Mouse (Mus musculus): ENCODE measurements around the gene Mnat1.
A peak's percentile ranks its signal among the peaks of the same experiment; 100 is the strongest.
"Not testable (repeated sequence)": the region's sequence is repeated elsewhere in the genome, so short reads cannot be mapped to it uniquely, and the experiment has no call there.

Gene Mnat1

DNA sequence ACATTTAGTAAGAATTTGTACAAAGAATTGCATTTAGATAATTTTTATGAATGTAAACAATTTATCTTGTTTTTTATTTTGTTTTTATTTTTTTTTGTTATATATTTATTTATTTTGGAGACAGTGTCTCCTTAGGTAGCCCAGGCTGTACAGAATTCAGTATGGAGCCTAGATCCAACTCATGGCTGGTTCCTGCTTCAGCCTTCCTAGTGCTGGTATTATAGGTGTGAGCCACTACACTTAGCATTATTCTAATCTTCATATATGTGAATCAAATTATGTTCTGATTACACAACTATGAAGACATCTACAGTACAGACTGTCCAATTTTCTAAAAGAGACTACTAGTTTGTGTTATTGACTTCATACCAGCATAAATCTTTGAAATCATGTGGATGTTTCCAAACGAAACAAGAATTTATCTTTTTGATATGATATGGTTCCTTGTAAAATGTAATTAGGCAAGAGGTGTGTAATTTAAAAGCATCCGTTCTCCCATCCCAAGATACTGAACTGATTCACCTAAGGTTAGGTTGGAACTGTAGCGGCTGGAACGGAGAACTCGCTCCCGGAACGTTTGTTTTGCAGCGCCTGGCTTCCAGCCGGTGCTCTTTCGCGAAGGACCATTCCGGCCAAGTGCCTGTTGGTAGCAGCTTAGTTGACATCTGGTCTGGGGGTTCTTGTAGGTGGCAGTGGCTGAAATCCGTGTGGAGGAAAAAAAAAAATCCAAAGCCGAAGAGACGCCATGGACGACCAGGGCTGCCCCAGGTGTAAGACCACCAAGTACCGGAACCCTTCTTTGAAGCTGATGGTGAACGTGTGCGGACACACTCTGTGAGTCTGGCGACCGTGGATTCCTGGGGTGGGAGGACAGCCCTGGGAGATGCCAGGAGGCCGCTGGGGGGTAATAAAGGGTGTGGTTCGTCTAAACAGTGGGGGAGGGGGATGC lies at the start of gene Mnat1:
Mnat1 (plus strand) TSS at position 625 of the 949 bp plus-strand sequence.
- DNase-seq: peak; percentile 81

DNA sequence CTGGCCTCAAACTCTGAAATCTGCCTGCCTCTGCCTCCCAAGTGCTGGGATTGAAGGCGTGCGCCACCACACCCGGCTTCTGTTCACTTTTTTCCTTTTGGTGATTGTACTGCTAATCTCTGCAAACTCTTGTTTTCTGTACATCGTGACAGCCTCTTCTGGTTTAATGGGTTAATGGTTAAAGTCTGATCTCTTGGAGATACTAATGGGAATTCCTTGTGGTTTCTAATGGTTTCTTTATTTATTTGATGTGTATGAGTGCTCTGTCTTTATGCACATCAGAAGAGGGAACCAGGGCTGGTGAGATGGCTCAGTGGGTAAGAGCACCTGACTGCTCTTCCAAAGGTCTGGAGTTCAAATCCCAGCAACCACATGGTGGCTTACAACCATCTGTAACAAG lies 41.7 kb upstream of the Mnat1 start:
- not testable (repeated sequence) for DNase-seq

DNA sequence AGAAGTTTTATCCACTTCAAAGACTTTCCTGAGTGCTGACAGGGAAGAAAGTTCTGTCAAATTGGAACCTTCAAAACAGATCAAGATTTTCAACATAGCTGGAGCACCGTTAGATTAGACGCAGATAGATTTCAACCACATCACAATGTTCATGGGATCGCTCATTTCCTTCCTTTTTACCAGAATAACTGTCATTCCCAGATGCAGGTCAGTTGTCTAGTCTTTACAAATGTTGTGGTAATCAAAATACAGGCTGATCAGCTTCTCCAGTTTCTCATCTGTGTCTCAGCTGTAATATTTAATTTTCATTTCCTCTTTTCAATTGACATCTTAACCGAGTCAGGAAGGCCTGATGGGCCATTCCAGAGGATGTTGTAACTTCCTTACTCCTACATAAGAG lies 39.7 kb upstream of the Mnat1 start:
- DNase-seq: no peak

DNA sequence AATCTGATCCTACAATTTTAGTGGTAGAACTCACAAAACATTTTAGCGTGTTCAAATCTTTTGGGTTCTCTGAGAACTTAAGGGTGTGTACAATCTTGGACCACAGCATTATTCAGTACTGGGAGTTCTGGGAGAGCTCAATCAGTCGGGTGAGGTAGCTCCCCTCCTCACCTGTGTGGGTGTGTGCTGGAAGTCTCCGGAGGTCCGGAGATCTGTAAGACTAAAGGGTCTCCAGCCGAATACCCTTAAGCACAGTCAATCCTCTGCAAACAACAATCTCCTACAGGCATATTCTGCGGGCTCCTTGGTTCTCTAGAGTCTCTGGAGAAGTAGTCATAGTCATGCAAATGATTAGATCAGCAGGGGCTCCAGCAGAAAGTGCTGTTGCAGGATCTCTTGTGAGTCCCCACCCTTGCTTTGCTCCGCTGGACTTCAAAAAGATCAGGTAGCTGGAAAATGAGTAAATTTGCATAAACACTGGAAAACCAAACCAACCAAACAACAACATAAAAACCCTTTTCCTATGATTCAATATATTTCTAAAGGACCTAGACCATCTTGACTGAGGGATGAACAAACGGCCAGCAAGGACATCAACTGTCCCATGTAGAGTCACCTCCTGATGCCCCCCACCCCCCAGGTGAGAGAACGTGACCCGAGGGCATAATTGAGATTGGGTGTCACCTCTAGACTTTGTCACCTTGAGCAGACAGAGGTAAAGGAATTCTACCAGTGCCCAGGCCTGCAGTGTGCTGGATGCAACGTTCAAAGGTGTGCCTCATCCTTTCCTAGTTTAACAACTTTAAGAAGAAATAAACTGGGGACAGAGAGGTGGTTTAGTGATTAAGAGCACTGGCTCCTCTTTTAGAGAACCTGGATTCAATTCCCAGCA lies 37.5 kb upstream of the Mnat1 start:
- DNase-seq: no peak

GRCm38 (mm10) chr12:73087086-73087485 lies 36.4 kb upstream of the Mnat1 start:
- DNase-seq: no peak

DNA sequence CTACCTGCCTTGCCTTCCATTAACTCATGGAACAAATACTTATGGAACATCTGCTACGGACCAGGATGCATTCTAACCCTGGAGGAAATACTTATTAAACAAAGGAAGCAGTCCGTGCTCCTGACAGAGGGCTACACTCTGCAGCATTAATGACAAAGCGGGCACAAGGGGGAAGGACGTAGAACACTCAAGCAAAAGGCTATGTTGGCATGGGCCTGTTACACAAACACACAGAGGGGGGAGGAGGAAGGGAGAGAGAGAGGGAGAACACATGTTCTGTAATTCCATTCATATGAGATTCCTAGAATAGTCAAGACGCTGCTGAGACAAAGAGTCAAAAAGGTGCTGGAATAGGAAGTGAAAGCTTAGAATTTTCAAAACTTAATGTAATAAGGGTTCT lies 35.0 kb upstream of the Mnat1 start:
- no peak for DNase-seq

- no peak for DNase-seq
Measured at GRCm38 (mm10) chr12:73088911-73089310, 34.6 kb upstream of the Mnat1 start.

DNA sequence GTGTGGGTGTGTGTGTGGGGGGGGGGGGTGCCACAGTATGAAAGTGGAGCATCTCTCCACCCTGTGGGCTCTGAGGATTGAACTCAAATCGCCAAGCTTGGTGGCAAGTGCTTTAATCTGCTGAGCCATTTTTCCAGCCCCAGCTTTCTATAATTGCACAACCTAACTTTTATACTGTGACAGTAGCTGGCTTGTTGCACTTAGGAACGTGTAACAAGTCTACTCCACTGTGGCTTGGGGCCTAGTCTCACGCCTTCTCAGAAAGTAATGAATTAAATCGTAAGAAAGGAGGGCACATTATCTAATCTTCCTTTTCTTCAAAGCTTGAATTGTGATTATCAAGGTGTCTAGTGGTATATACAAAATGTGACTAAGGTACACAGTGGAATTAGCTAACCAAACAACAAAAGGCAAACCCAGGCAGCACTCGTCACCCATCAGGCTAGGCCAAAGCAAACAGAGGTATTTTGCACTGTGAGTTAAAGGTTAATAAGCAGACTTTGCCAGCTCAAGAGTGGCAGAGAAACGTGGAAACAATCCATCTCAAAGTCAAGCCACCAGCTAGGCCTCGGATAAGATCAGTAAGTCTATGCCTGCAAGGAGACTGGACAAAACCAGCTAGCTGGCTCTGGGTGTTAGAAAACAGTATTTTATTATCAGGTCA lies 32.7 kb upstream of the Mnat1 start:
- no peak for DNase-seq

DNA sequence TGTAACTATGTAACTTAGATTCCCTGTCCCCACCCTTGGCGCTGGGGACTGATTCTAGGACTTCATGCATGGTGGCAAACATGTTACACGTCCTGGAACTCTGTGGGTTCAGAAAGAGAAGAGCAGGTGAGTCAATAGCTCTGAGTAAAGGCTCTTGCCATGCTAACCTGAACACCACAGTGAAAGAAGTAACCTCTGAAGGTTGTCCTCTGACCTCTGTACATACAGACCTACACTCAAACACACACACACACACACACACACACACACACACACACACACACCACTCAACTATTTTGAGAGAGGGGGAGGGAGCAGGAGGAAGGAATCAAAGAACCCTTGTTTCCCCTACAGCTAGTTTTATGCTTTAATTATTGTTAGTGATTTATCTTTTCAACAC lies 29.3 kb upstream of the Mnat1 start:
- DNase-seq: no peak

- DNase-seq: no peak
Measured at GRCm38 (mm10) chr12:73094605-73095004, 28.9 kb upstream of the Mnat1 start.

GRCm38 (mm10) chr12:73096177-73096576 lies 27.3 kb upstream of the Mnat1 start:
- not testable (repeated sequence) for DNase-seq

GRCm38 (mm10) chr12:73098593-73098992 lies 24.9 kb upstream of the Mnat1 start:
- no peak for DNase-seq

DNA sequence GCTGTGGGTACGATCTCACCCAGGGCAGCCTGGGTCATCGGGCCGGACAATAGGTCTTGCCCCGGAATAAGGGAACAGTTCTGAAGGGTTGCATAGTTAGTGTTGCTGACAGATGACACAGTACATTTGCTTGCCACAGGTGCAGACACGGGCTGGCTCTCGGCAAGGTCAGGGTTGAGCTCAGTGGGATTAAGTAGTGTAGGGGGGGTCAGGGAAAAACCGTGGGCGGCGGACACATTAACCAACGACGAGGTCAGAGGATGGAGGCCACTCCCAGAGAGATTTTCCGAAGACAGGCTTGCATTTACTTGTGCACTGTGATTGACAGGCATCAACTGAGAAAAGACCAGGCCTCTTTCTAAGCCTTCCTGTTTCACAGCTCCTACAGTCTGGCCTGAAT lies 19.8 kb upstream of the Mnat1 start:
- no peak for DNase-seq

DNA sequence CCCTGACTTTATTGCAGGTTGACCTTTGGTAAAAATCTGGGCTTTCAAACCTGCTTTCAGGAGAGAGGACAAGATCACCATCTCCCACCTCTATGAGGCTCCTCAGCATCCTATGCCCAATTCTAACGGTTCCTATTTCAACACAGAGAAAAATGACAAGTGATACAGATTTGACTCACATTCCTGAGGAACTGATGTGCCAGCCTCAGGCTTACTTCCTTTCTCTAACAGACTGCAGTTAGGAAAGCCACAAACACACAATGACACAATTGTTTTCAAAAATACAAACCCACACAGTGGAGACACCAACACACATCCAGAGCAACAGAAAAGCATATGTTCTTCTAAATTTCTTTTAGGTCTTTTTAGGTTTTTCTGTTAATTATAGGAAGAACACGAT lies 15.7 kb upstream of the Mnat1 start:
- no peak for DNase-seq

DNA sequence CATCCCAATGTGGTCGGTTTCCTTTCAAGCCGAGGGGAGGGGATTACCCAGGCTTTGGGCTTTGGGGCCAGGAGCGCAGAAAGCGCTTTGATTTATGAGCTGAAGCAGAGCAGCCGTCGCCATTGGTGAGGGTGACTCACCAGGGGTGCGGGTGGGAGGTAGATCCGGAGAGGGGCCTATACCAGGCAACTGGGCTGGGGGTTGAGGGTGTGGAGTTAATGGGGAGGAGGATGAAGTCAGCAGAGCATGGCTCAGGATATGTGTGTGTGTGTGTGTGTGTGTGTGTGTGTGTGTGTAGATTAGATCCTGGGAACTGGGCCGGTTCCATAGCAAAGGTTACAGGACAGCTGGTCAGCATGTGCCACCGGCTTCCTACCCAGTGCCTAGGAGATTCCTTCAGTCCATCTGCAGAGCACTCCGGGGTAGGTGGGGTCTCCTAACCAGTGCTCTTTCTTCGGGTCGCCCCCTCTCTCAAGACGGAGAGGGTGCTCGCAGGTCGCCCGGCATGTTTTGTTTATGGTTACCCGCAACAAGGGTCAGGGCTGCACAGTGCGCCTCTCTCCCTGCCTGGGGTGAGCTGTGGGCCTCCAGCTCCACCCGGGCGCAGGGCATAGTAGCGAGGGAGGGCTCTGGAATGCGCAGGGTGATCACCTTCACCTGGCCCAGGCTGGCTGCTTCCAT lies 12.9 kb upstream of the Mnat1 start:
- DNase-seq: peak; percentile 4

DNA sequence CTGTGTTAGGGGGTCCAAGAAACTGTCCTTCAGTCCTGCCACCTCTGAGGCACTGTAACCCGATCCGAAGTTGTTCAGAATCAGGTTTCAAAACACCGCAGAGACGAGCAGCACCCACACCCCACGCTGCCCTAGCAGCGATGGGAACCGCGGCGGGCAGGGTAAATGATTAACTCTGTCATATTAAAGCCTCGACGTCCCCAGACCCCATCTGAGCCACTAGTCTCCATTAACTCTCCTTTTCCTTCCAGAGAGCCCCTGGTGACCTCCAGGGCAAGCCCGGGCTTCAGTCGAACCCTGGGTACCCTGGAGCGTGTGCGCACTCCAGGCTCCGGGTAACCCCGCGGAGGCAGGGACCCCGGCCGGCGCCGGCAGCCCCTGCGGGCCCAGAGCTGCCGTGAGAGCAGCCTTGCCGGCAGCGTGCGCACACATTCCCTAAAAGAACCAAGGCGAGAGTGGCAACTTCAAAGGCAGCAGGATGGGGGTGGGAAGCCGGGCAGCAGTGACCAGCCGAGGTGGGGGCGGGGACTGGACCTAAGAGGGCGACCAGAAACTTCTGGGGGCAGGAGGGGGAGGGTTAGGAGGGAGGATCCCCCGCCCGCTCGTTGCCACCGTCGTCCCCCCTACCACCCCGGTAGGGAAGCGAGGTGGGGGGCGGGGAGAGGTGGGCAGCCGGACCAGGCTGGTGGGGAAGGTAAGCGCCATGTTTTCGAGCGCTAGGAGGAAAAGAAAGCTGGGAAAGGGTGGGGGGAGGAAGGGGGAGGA lies 11.8 kb upstream of the Mnat1 start:
- no peak for DNase-seq

DNA sequence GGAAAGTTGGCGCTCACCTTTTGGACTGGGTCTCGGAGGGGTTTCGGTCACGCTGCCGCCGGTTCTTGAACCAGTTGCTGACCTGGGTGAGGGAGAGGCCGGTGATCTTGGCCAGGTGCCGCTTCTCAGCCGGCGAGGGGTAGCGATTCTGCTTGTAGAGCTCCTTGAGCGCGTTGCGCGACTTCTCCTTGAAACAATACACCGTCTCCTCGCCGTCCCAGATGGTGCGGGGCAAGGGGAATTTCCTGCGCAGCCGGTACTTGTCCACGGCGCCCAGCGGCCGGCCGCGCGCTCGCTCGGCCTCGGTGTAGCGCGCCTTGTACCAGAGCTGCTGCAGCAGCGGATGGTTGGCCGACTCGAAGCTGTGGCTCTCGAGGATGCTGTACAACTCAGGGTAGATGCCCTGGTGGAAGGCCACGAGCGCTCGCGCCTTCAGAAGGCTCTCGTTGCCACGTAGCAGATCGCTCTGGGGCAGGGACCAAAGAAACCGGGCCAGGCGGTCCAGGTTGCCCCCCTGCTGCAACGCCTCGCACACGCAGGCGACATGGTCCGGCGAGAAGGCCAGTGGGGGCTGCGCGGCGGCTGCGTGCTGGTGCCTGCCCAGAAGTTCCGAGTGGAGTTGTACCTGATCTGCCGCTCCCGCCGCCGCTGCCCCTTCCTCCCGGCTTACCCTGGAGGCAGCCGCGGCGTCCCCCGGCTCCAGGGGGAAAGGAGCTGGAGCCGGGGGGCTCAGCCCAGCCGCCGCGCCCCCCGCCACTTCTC lies 11.0 kb upstream of the Mnat1 start:
- peak; percentile 6 for DNase-seq

DNA sequence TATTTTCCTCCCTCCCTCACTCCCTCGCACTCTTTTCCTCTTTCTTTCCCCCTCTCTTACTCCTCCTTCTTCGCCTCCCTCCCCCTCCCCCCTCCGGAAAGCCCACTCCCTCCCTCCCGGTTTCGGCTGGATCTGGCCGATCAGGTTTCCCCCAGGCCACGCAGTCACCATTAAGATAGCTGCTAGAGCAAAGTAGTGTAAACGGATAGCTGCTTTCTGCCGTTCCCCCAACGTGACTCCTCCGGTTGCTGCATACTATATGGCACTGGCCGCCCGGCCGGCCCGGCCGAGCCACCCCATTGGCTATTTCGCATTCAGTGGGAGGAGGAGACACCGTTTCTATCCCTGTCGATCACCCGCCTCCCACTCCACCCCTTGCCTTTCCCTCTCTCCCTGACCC lies 10.3 kb upstream of the Mnat1 start, which contains the start of gene Six4:
Six4 (minus strand) TSS at position 261 of the 400 bp plus-strand sequence.
- no peak for DNase-seq

DNA sequence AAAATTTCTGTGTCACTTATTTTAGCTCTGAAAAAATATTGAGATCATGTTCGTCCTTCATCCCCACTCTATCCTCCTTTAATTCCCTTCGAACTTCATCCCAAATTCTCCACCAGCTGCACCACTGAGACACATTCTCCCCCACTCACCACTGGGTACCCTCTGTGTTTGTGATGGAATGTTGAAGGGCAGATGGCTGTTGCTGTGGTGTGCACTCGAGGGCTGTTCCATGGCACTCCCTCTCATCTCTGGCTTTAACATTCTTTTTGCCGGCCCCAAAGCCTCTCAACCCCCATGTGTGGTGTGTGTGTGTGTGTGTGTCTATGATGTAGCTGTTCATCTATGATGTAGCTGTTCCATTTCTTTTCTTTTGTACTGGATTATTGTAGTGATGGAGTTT lies 1.7 kb downstream of the Mnat1 start:
- DNase-seq: no peak

DNA sequence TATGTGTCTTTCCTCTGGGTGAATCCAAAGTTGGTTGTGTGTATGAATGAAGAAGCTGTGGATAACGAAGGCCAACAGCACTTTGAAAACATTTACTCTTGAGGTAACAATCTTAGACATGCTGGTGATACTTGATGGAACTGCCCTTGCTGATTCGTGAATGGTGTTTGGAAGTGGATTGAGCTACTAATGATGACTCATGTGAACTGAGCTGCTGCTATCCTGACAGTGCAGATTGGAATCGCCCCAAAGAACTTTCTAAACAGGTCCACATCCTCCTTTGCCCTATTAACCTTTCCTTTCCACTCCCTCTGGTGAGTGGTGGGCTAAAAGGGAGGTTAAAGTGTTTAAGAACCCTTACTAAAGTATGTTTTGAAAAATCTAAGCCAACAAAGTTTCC lies 17.2 kb downstream of the Mnat1 start:
- DNase-seq: no peak

DNA sequence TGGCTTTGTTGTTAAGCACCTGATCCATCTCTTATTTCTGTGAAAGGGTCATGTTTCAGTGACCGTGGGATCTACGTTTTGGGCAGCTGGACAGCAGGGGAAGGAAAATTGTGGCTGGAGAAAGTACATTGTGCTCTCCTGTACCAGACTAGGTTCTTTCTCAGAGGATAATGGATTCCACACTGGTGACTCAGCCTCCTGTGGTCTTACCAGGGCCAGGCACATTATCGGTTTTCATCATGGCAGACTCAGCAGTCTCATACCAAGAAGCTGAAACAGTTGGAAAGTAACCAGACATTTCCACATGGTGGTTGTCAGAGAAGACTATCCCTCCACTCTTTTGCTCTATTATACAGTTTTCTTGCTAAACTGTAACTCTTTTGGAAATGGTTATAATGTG lies 23.7 kb downstream of the Mnat1 start:
- no peak for DNase-seq
